Mouse (Mus musculus) inflammation-experienced regulatory T-cells (primary cell): ENCODE results near the gene Tmem178b. TPM values are rescaled to one million over a fixed set of nuclear protein-coding genes. Genes with fewer than 3 reads are reported as not detected.

Experiments used
- polyA plus RNA-seq, 2 experiments: library from polyadenylated mRNA; unstranded; fragments of 100-300 nt; shearing (Covaris generic); gene quantifications; one replicate each; pipeline ENCODE4 v1.2.1; 2017

Tmem178b gene
- under 1 TPM in 1 of 2 experiments, not detected in 1; 0.23 TPM for polyA plus RNA-seq

DNA sequence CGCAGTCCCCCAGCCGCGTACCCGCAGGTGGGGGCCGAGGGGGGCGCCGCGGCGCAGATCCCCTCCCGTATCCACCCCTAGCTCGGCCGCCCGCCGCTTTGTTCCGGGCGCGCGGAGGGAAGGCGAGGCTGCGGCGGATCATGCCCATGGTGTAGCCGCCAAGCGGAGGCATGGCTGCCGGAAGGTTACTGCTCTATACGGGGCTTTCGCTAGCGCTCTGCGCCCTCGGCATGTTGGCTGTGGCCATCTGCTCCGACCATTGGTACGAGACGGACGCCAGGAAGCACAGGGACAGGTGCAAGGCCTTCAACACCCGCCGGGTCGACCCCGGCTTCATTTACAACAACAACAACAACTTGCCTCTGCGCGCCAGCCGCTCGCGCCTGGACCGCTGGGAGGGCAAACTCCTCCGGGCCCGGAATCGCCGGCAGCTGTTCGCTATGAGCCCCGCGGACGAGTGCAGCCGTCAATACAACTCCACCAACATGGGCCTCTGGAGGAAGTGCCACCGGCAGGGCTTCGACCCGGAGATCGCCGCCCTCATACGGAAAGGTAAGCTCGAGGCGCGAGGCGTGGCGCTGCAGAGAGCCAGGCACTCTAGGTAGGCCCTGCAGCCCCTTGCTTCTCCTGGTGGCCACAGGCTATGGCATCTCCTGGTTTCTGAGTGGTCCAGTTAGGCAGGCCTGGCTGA lies at the start of gene Tmem178b:
Gene Tmem178b (plus strand): TSS at position 371 of the 691 bp plus-strand sequence.

Other genes starting within 250 kb of the Tmem178b start
- 10 to 100 TPM; 11.6 to 14.0 TPM for gene Braf, start 147.8 kb upstream of the Tmem178b start, polyA plus RNA-seq
- 100 to 1,000 TPM; 132 to 153 TPM for gene Mrps33, start 62.3 kb upstream of the Tmem178b start, polyA plus RNA-seq